Mouse (Mus musculus): Measurements from ENCODE around the gene Sprtn.

GRCm38 (mm10) chr8:124932435-124932834 is 34.7 kb downstream of the Sprtn start:
- TF ChIP-seq POLR2A (IDR thresholded peaks at IDR 0.05; ENCODE audit: borderline replicate concordance, extremely low read depth, low read depth, low read length) (no peak), CTCF (IDR thresholded peaks at IDR 0.05; ENCODE audit: insufficient read depth, low read length) (no peak)

All from lung, adult 2 months (tissue).